Mouse (Mus musculus) CH12.LX (cell line): ENCODE data around the gene Col19a1. TPM values are rescaled to one million over a fixed set of nuclear protein-coding genes. Genes with fewer than 3 reads are reported as not detected.

Source experiments
- DNase-seq: peaks from one replicate; pipeline ENCODE4 v3.0.0-alpha.2; 2013; ENCODE audit errors: extremely low read depth
- H3K27ac ChIP-seq: 2 replicates; pipeline ENCODE4 v1.5.1; 2012; ENCODE audit warnings: low read depth, mild to moderate bottlenecking, control low read depth, moderate library complexity; ENCODE audit not compliant: insufficient read depth
- H3K27me3 ChIP-seq: replicated peaks from 2 replicates; pipeline ENCODE3; 2012; ENCODE audit warnings: inconsistent platforms
- H3K36me3 ChIP-seq, 2 experiments: replicated peaks in 1 of 2; 2 replicates each; pipeline versions ENCODE3 to v1.6.1; 2012; ENCODE audit warnings: inconsistent platforms in 1 of 2, low read length in 1 of 2, mild to moderate bottlenecking in 1 of 2, mixed read lengths in 1 of 2, moderate library complexity in 1 of 2; ENCODE audit not compliant: control insufficient read depth in 1 of 2, insufficient read depth in 1 of 2
- H3K4me1 ChIP-seq, 2 experiments: 2 replicates each; pipeline ENCODE4 v1.6.1; 2012; ENCODE audit warnings: inconsistent platforms in 1 of 2, moderate library complexity in 1 of 2; ENCODE audit not compliant: insufficient read depth in 2 of 2, control insufficient read depth in 1 of 2
- H3K4me2 ChIP-seq: 2 replicates; pipeline ENCODE4 v1.6.1; 2012; ENCODE audit warnings: low read depth, mild to moderate bottlenecking, control low read depth; ENCODE audit not compliant: poor library complexity, insufficient read depth, severe bottlenecking
- H3K4me3 ChIP-seq, 3 experiments: fragments of 150-350 bp in 1 of 3; sonication (generic) in 1 of 3; replicated peaks in 1 of 3; 2 replicates each; pipeline versions ENCODE3 to v1.5.1; 2011 to 2012; ENCODE audit warnings: low read depth in 2 of 3, low read length in 2 of 3, mild to moderate bottlenecking in 2 of 3, moderate library complexity in 2 of 3, control low read depth in 1 of 3, improper control_type of control experiment in 1 of 3, inconsistent platforms in 1 of 3, mixed read lengths in 1 of 3; ENCODE audit not compliant: poor library complexity in 1 of 3
- H3K79me2 ChIP-seq: replicated peaks from 2 replicates; pipeline ENCODE4 v1.6.1; 2012; ENCODE audit warnings: mild to moderate bottlenecking, moderate library complexity; ENCODE audit not compliant: control insufficient read depth, poor library complexity, insufficient read depth, severe bottlenecking; ENCODE audit errors: extremely low read depth
- H3K9ac ChIP-seq: 2 replicates; pipeline ENCODE4 v1.6.1; 2012; ENCODE audit warnings: low read depth, mild to moderate bottlenecking, control low read depth, moderate library complexity; ENCODE audit not compliant: insufficient read depth
- H3K9me3 ChIP-seq: replicated peaks from 2 replicates; pipeline ENCODE3; 2012; ENCODE audit warnings: low read length, inconsistent platforms, mixed read lengths
- CHD1 ChIP-seq: IDR thresholded peaks from 2 replicates; pipeline ENCODE4 v1.6.1; 2012; ENCODE audit warnings: low read depth, low read length, improper control_type of control experiment, inconsistent platforms
- CHD2 ChIP-seq: IDR thresholded peaks from 2 replicates; pipeline ENCODE4 v1.6.1; 2011; ENCODE audit warnings: low read length, improper control_type of control experiment
- CTCF ChIP-seq, 2 experiments: IDR thresholded peaks in 1 of 2; conservative IDR thresholded peaks in 1 of 2; 2 replicates each; pipeline ENCODE4 v1.5.1; 2011 to 2012; ENCODE audit warnings: low read depth in 2 of 2, low read length in 2 of 2, improper control_type of control experiment in 1 of 2, inconsistent platforms in 1 of 2, mild to moderate bottlenecking in 1 of 2, moderate library complexity in 1 of 2
- E2F4 ChIP-seq: IDR thresholded peaks from 2 replicates; pipeline ENCODE4 v1.6.1; 2011; ENCODE audit warnings: low read depth, low read length, improper control_type of control experiment; ENCODE audit not compliant: insufficient replicate concordance
- EP300 ChIP-seq: IDR thresholded peaks from 2 replicates; pipeline ENCODE4 v1.6.1; 2011; ENCODE audit warnings: low read length, improper control_type of control experiment
- ETS1 ChIP-seq: conservative IDR thresholded peaks from 2 replicates; pipeline ENCODE4 v1.6.1; 2012; ENCODE audit warnings: low read depth, mild to moderate bottlenecking, inconsistent platforms, low read length, improper control_type of control experiment, moderate library complexity
- GABPA ChIP-seq: IDR thresholded peaks from 2 replicates; pipeline ENCODE4 v1.6.1; 2012; ENCODE audit warnings: low read depth, low read length, improper control_type of control experiment, inconsistent platforms; ENCODE audit not compliant: insufficient replicate concordance
- HCFC1 ChIP-seq: IDR thresholded peaks from 2 replicates; pipeline ENCODE4 v1.6.1; 2012; ENCODE audit warnings: low read depth, mild to moderate bottlenecking, inconsistent platforms, low read length, improper control_type of control experiment
- IRF4 ChIP-seq: IDR thresholded peaks from 2 replicates; pipeline ENCODE4 v1.6.1; 2014; ENCODE audit warnings: low read depth, mild to moderate bottlenecking, inconsistent platforms, low read length, improper control_type of control experiment
- JUND ChIP-seq: conservative IDR thresholded peaks from 2 replicates; pipeline ENCODE4 v1.6.1; 2011; ENCODE audit warnings: low read depth, low read length, improper control_type of control experiment
- KAT2A ChIP-seq: IDR thresholded peaks from 2 replicates; pipeline ENCODE4 v1.6.1; 2012; ENCODE audit warnings: low read length, improper control_type of control experiment, inconsistent platforms; ENCODE audit not compliant: insufficient replicate concordance
- MAFK ChIP-seq: IDR thresholded peaks from 2 replicates; pipeline ENCODE4 v1.6.1; 2011; ENCODE audit warnings: low read length, improper control_type of control experiment; ENCODE audit not compliant: insufficient replicate concordance
- MAX ChIP-seq: IDR thresholded peaks from 2 replicates; pipeline ENCODE4 v1.6.1; 2011; ENCODE audit warnings: low read length, improper control_type of control experiment
- MAZ ChIP-seq: IDR thresholded peaks from 2 replicates; pipeline ENCODE4 v1.6.1; 2012; ENCODE audit warnings: low read depth, mild to moderate bottlenecking, inconsistent platforms, low read length, improper control_type of control experiment, moderate library complexity
- MEF2A ChIP-seq: IDR thresholded peaks from 2 replicates; pipeline ENCODE4 v1.6.1; 2014; ENCODE audit warnings: low read depth, mild to moderate bottlenecking, inconsistent platforms, low read length, improper control_type of control experiment, borderline replicate concordance
- NELFE ChIP-seq: IDR thresholded peaks from 2 replicates; pipeline ENCODE4 v1.6.1; 2011; ENCODE audit warnings: low read depth, low read length, improper control_type of control experiment
- PAX5 ChIP-seq: IDR thresholded peaks from 2 replicates; pipeline ENCODE4 v1.6.1; 2012; ENCODE audit warnings: low read length, inconsistent platforms, mixed read lengths
- POLR2A ChIP-seq: IDR thresholded peaks from 2 replicates; pipeline ENCODE4 v1.6.1; 2011; ENCODE audit warnings: low read depth, mild to moderate bottlenecking, improper control_type of control experiment, low read length
- POLR2AphosphoS2 ChIP-seq: IDR thresholded peaks from 2 replicates; pipeline ENCODE4 v1.6.1; 2011; ENCODE audit warnings: low read depth, low read length, improper control_type of control experiment
- SMC3 ChIP-seq: IDR thresholded peaks from 2 replicates; pipeline ENCODE4 v1.6.1; 2011; ENCODE audit warnings: low read depth, low read length, improper control_type of control experiment
- TBP ChIP-seq: conservative IDR thresholded peaks from 2 replicates; pipeline ENCODE4 v1.6.1; 2011; ENCODE audit warnings: low read depth, low read length, improper control_type of control experiment
- USF1 ChIP-seq: IDR thresholded peaks from 2 replicates; pipeline ENCODE4 v1.6.1; 2014; ENCODE audit warnings: low read depth, mild to moderate bottlenecking, inconsistent platforms, low read length, improper control_type of control experiment
- USF2 ChIP-seq: conservative IDR thresholded peaks from 2 replicates; pipeline ENCODE4 v1.6.1; 2011; ENCODE audit warnings: low read depth, low read length, improper control_type of control experiment
- ZKSCAN1 ChIP-seq: IDR thresholded peaks from 2 replicates; pipeline ENCODE4 v1.6.1; 2012; ENCODE audit warnings: low read depth, inconsistent platforms, low read length, improper control_type of control experiment, borderline replicate concordance
- ZNF384 ChIP-seq: IDR thresholded peaks from 2 replicates; pipeline ENCODE4 v1.6.1; 2012; ENCODE audit warnings: low read depth, low read length, improper control_type of control experiment, inconsistent platforms
- dilution Hi-C: fragments of 300-500 bp; cut with MboI; formaldehyde crosslinking; loops from 2 replicates; pipeline ENCODE4 v1.14.3; 2020; ENCODE audit warnings: low sequenced_read_pairs; ENCODE audit not compliant: extremely low pct_unique_long_range_greater_than_20kb, extremely low pct_ligation_motif_present
- in situ Hi-C: fragments of 300-500 bp; cut with MboI; formaldehyde crosslinking; loops from 3 replicates; pipeline ENCODE4 v1.14.3; 2019; ENCODE audit warnings: low sequenced_read_pairs, low pct_ligation_motif_present, low pct_unique_long_range_greater_than_20kb, mixed read lengths
- polyA plus RNA-seq: library from polyadenylated mRNA; unstranded; fragments of >175 nt; gene quantifications from 2 replicates; pipeline ENCODE4 v1.2.1, GENCODE M21; 2012; ENCODE audit warnings: low read depth; ENCODE audit not compliant: insufficient read length
- total RNA-seq, 2 experiments: library from RNA; depleted of rRNA; stranded (reverse); fragments of 300-350 nt in 1 of 2; fragments of >200 nt in 1 of 2; gene quantifications; 2 replicates each; pipeline ENCODE4 v1.2.3; 2012 to 2014

The Col19a1 gene
- total and polyA plus RNA-seq, 3 experiments = not detected

GRCm38 (mm10) chr1:24230428-24230827 lies 356.8 kb downstream of the Col19a1 start:
- H3K36me3 ChIP-seq = no peaks in the 10 kb centered on the region
- no peaks in the 10 kb centered on the region for H3K79me2 ChIP-seq
- in situ Hi-C loops = no loop called here
- DNase-seq = no peak
- no peaks in the 10 kb centered on the region for H3K27me3 ChIP-seq
- no peaks in the 10 kb centered on the region for H3K9me3 ChIP-seq
- no peak overlapping the region for H3K4me2 ChIP-seq
- H3K9ac ChIP-seq = no peak overlapping the region
- dilution Hi-C loops = no loop called here
- H3K4me3 ChIP-seq = no peak overlapping the region
- H3K4me1 ChIP-seq = no peaks in the 10 kb centered on the region; a peak in 1 of 4 replicates
- no peak overlapping the region for H3K27ac ChIP-seq
- TF ChIP-seq CHD2 (no peak), ZKSCAN1 (no peak), NELFE (no peak), MAZ (no peak), POLR2A (no peak), TBP (no peak), MAFK (no peak), USF2 (no peak), EP300 (no peak), CTCF (conservative IDR thresholded peaks at IDR 0.05 in 1 of 2, IDR thresholded peaks at IDR 0.05 in 1 of 2; ENCODE audit: low read depth in 2 of 2, low read length in 2 of 2) (no peak), POLR2AphosphoS2 (no peak), ZNF384 (no peak), USF1 (no peak), SMC3 (no peak), KAT2A (no peak), MAX (no peak)

- Histone ChIP-seq H3K36me3 (no peaks in the 10 kb centered on the region), H3K4me2 (no peak overlapping the region), H3K9me3 (no peaks in the 10 kb centered on the region), H3K9ac (no peak overlapping the region), H3K27ac (no peak overlapping the region), H3K79me2 (no peaks in the 10 kb centered on the region), H3K4me1 (no peaks in the 10 kb centered on the region; a peak in 1 of 4 replicates), H3K4me3 (no peak overlapping the region), H3K27me3 (no peaks in the 10 kb centered on the region)
- in situ Hi-C loops = no loop called here
- dilution Hi-C loops = no loop called here
- no peak for DNase-seq
- no peak for TF ChIP-seq MAX
- TF ChIP-seq ZKSCAN1 = no peak
- TF ChIP-seq PAX5 = no peak
- no peak for TF ChIP-seq E2F4
- no peak for TF ChIP-seq MAFK
- TF ChIP-seq USF1 = no peak
- no peak for TF ChIP-seq MEF2A
- TF ChIP-seq IRF4 = no peak
- no peak for TF ChIP-seq CHD1
- no peak for TF ChIP-seq GABPA
- no peak for TF ChIP-seq HCFC1
- no peak for TF ChIP-seq ETS1
- no peak for TF ChIP-seq SMC3
- TF ChIP-seq CHD2 = no peak
- no peak for TF ChIP-seq JUND
- TF ChIP-seq POLR2AphosphoS2 = no peak
- TF ChIP-seq, all 38 proteins: peak for 0
These were observed 357.7 kb downstream of the Col19a1 start for GRCm38 (mm10) chr1:24229552-24229951.
